Mouse (Mus musculus): Measurements from ENCODE around the gene Ube3b.

GRCm38 (mm10) chr5:114423961-114424360 lies 43.6 kb downstream of the Ube3b start:
- TF ChIP-seq CTCF (conservative IDR thresholded peaks at IDR 0.05 in 1 of 2, IDR thresholded peaks at IDR 0.05 in 1 of 2; ENCODE audit: low read depth in 2 of 2, low read length in 2 of 2) (no peak), TCF12 (IDR thresholded peaks at IDR 0.05; ENCODE audit: low read depth, low read length) (no peak), POLR2A (IDR thresholded peaks at IDR 0.05; ENCODE audit: low read depth, low read length) (no peak), EP300 (IDR thresholded peaks at IDR 0.05; ENCODE audit: low read length) (no peak), GABPA (IDR thresholded peaks at IDR 0.05; ENCODE audit: insufficient replicate concordance, low read depth, low read length) (no peak), MEF2A (IDR thresholded peaks at IDR 0.05; ENCODE audit: borderline replicate concordance, low read depth, low read length) (no peak), POLR2AphosphoS2 (IDR thresholded peaks at IDR 0.05; ENCODE audit: low read depth, low read length) (no peak), CHD1 (IDR thresholded peaks at IDR 0.05; ENCODE audit: low read depth, low read length) (no peak), ZC3H11A (IDR thresholded peaks at IDR 0.05; ENCODE audit: low read depth, low read length) (no peak), MAFK (IDR thresholded peaks at IDR 0.05; ENCODE audit: insufficient replicate concordance, low read length) (no peak)

Data from CH12.LX (cell line).